Mouse (Mus musculus) megakaryocyte, embryonic 14.5 days (primary cell): ENCODE measurements around the gene Gimap5. TPM values are rescaled to one million over a fixed set of nuclear protein-coding genes. Genes with fewer than 3 reads are reported as not detected.
A peak's percentile ranks its signal among the peaks of the same experiment; 100 is the strongest.

ENCODE experiments used
- H3K27me3 ChIP-seq: replicated peaks from 2 replicates; pipeline ENCODE3; 2012; ENCODE audit warnings: inconsistent platforms
- H3K36me3 ChIP-seq: replicated peaks from 2 replicates; pipeline ENCODE3; 2012; ENCODE audit warnings: low read length, inconsistent platforms, mixed read lengths
- H3K4me1 ChIP-seq: 2 replicates; pipeline ENCODE4 v1.6.1; 2012; ENCODE audit warnings: inconsistent platforms
- H3K4me3 ChIP-seq: replicated peaks from 2 replicates; pipeline ENCODE3; 2012; ENCODE audit warnings: moderate library complexity, mild to moderate bottlenecking, inconsistent platforms
- H3K9me3 ChIP-seq: 2 replicates; pipeline ENCODE4 v1.6.1; 2012; ENCODE audit warnings: inconsistent platforms
- FLI1 ChIP-seq: IDR thresholded peaks from 2 replicates; pipeline ENCODE4 v1.6.1; 2012; ENCODE audit warnings: low read length, inconsistent platforms, mixed read lengths
- GATA1 ChIP-seq: IDR thresholded peaks from 3 replicates; pipeline ENCODE4 v1.6.1; 2012; ENCODE audit warnings: mixed read lengths, low read length, inconsistent platforms, borderline replicate concordance
- polyA plus RNA-seq: library from polyadenylated mRNA; stranded (reverse); fragments of >175 nt; gene quantifications from 2 replicates; pipeline ENCODE4 v1.2.3, GENCODE M21; 2012; ENCODE audit warnings: low replicate concordance; ENCODE audit not compliant: insufficient read depth

The Gimap5 gene
- 12.5 and 21.4 TPM in 2 replicates for polyA plus RNA-seq

- H3K27me3 ChIP-seq, result no peaks in the 10 kb centered on the region
- peaks cover 41% of the 10 kb centered on the region for H3K36me3 ChIP-seq
- peak within 1 kb of the TSS; percentile 89 for H3K4me3 ChIP-seq
- H3K9me3 ChIP-seq, result 0 out of 2 replicates have a peak, but pooled peaks cover 2% of the 10 kb centered on the region
- no peak for TF ChIP-seq GATA1
- no peak for TF ChIP-seq FLI1
- peaks cover 68% of the 10 kb centered on the region for H3K4me1 ChIP-seq
These were observed at the start of gene Gimap5 for GRCm38 (mm10) chr6:48745959-48746889. Gimap5 (plus strand) TSS chr6:48746197.

GRCm38 (mm10) chr6:48696830-48697554 is 49.0 kb upstream of the Gimap5 start:
- Histone ChIP-seq H3K4me1 (peaks cover 63% of the 10 kb centered on the region), H3K4me3 (no peak overlapping the region), H3K9me3 (peaks cover 7% of the 10 kb centered on the region; the same call in 1 of the 2 replicates), H3K27me3 (peaks cover 3% of the 10 kb centered on the region), H3K36me3 (peaks cover 37% of the 10 kb centered on the region)
- TF ChIP-seq FLI1 (no peak), GATA1 (no peak)

GRCm38 (mm10) chr6:48697555-48697930 is 48.5 kb upstream of the Gimap5 start:
- H3K4me1 ChIP-seq, result peaks cover 67% of the 10 kb centered on the region
- no peak for TF ChIP-seq GATA1
- TF ChIP-seq FLI1, result no peak
- peaks cover 3% of the 10 kb centered on the region for H3K27me3 ChIP-seq

DNA sequence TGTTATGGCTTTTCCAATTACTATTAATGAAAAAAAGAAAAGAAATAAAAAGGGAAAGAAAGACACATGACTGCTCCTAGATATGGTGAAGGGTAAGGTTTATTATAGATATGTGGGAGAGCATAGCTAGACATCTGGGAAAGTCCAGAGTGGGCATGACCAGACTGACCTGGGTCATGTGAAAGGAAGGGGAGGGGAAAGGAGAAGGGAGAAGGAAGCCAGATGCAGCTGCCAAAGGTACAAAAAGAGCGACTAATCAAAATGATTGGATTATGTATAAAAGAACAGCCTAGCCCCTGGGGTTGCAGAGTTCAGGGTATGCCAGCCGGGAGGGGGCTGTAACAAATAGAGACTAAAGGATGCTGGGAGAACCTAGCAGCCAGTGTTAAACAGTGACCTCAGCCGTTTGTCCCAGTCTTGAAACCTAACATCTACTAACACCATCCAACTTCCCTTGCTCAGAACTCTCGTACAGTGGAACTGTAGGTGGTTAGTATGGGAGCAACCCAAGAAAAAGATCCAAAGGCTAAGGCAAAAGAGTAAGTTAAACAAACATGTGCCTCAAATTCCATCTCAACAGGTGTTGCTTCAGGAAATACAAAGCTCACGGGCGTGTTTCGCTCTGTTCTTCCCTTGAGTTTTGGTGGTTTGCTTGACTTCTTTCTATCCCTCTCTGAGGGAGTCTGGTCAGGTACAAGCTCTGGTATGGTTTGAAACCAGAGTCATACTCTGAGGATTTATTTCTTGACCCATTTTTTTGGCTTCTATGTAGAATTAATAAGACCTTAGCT is 47.7 kb upstream of the Gimap5 start:
- Histone ChIP-seq H3K4me3 (no peak overlapping the region), H3K36me3 (peaks cover 50% of the 10 kb centered on the region), H3K4me1 (peaks cover 67% of the 10 kb centered on the region), H3K9me3 (peaks cover 7% of the 10 kb centered on the region; the same call in 1 of the 2 replicates), H3K27me3 (peaks cover 3% of the 10 kb centered on the region)
- no peak for TF ChIP-seq FLI1
- TF ChIP-seq GATA1, result no peak

More at GRCm38 (mm10) chr6:48697555-48697930, 48.5 kb upstream of the Gimap5 start:
- Histone ChIP-seq H3K9me3 (peaks cover 7% of the 10 kb centered on the region; the same call in 1 of the 2 replicates), H3K36me3 (peaks cover 43% of the 10 kb centered on the region), H3K4me3 (no peak overlapping the region)

- Histone ChIP-seq H3K9me3 (peaks cover 7% of the 10 kb centered on the region; the same call in 1 of the 2 replicates), H3K4me1 (peaks cover 63% of the 10 kb centered on the region), H3K27me3 (peaks cover 1% of the 10 kb centered on the region), H3K36me3 (peaks cover 50% of the 10 kb centered on the region), H3K4me3 (peak overlapping the region; percentile 31)
- TF ChIP-seq FLI1 (no peak), GATA1 (no peak)
These were observed 47.1 kb upstream of the Gimap5 start for GRCm38 (mm10) chr6:48698888-48699287.

- Histone ChIP-seq H3K27me3 (no peaks in the 10 kb centered on the region), H3K4me1 (peaks cover 67% of the 10 kb centered on the region), H3K9me3 (0 out of 2 replicates have a peak, but pooled peaks cover 1% of the 10 kb centered on the region), H3K4me3 (no peak overlapping the region), H3K36me3 (peaks cover 57% of the 10 kb centered on the region)
- no peak for TF ChIP-seq GATA1
- TF ChIP-seq FLI1, result no peak
These were observed 45.5 kb upstream of the Gimap5 start for GRCm38 (mm10) chr6:48700251-48701075.

GRCm38 (mm10) chr6:48702146-48702545 is 43.9 kb upstream of the Gimap5 start:
- H3K4me1 ChIP-seq, result peaks cover 70% of the 10 kb centered on the region
- peaks cover 55% of the 10 kb centered on the region for H3K36me3 ChIP-seq
- H3K27me3 ChIP-seq, result no peaks in the 10 kb centered on the region
- TF ChIP-seq GATA1 (no peak), FLI1 (no peak)
- H3K4me3 ChIP-seq, result no peak overlapping the region
- no peaks in the 10 kb centered on the region for H3K9me3 ChIP-seq

- Histone ChIP-seq H3K4me1 (peaks cover 69% of the 10 kb centered on the region), H3K36me3 (peaks cover 52% of the 10 kb centered on the region), H3K4me3 (no peak overlapping the region), H3K27me3 (no peaks in the 10 kb centered on the region), H3K9me3 (no peaks in the 10 kb centered on the region)
- TF ChIP-seq GATA1, result no peak
- no peak for TF ChIP-seq FLI1
These were observed 43.4 kb upstream of the Gimap5 start for GRCm38 (mm10) chr6:48702601-48703000.

GRCm38 (mm10) chr6:48704146-48704545 is 41.9 kb upstream of the Gimap5 start:
- Histone ChIP-seq H3K9me3 (no peaks in the 10 kb centered on the region), H3K36me3 (peaks cover 52% of the 10 kb centered on the region), H3K27me3 (no peaks in the 10 kb centered on the region), H3K4me3 (no peak overlapping the region), H3K4me1 (peaks cover 60% of the 10 kb centered on the region)
- no peak for TF ChIP-seq GATA1
